Mouse (Mus musculus) kidney, adult 2 months (tissue): ENCODE data around the gene Rgs9bp.

ENCODE experiments used
- CTCF ChIP-seq: fragments of 200-500 bp; conservative IDR thresholded peaks from 2 replicates; pipeline ENCODE4 v1.5.1; 2011; ENCODE audit warnings: low read depth, mild to moderate bottlenecking, control low read depth, low read length, moderate library complexity, mixed read lengths; ENCODE audit not compliant: insufficient read depth, insufficient read length
- POLR2A ChIP-seq: fragments of 200-500 bp; IDR thresholded peaks from one replicate; pipeline ENCODE4 v1.6.1; 2011; ENCODE audit warnings: low read depth, low read length, control low read depth

GRCm38 (mm10) chr7:35594311-35594710 is 8.9 kb upstream of the Rgs9bp start:
- TF ChIP-seq POLR2A (no peak), CTCF (no peak)
